Mouse (Mus musculus) C2C12 (cell line): ENCODE data around the gene Olfr389. TPM values are rescaled to one million over a fixed set of nuclear protein-coding genes. Genes with fewer than 3 reads are reported as not detected.

ENCODE experiments used
- H3K27me3 ChIP-seq: one replicate; pipeline ENCODE4 v1.6.1; 2011; ENCODE audit not compliant: control insufficient read depth, insufficient read depth, insufficient read length
- H3K36me3 ChIP-seq: one replicate; pipeline ENCODE4 v1.6.1; 2011; ENCODE audit not compliant: control insufficient read depth, insufficient read depth
- H3K4me3 ChIP-seq: one replicate; pipeline ENCODE4 v1.5.1; 2011; ENCODE audit warnings: mild to moderate bottlenecking, control low read depth; ENCODE audit not compliant: poor library complexity, insufficient read depth, severe bottlenecking
- H3K79me2 ChIP-seq: one replicate; pipeline ENCODE4 v1.6.1; 2011; ENCODE audit not compliant: control insufficient read depth, insufficient read depth
- H3K79me3 ChIP-seq: one replicate; pipeline ENCODE4 v1.6.1; 2011; ENCODE audit warnings: low read depth, control low read depth
- H3ac ChIP-seq: one replicate; pipeline ENCODE3; 2011; ENCODE audit warnings: low read depth; ENCODE audit not compliant: control insufficient read depth, insufficient read length
- CEBPB ChIP-seq: IDR thresholded peaks from one replicate; pipeline ENCODE4 v1.6.1; 2011; ENCODE audit warnings: low read depth, mild to moderate bottlenecking, control low read depth, moderate library complexity
- CTCF ChIP-seq: IDR thresholded peaks from one replicate; pipeline ENCODE4 v1.5.1; 2011; ENCODE audit not compliant: control insufficient read depth, insufficient read depth, insufficient read length
- FOSL1 ChIP-seq: IDR thresholded peaks from one replicate; pipeline ENCODE4 v1.8.0; 2011; ENCODE audit warnings: mild to moderate bottlenecking, low read length; ENCODE audit not compliant: poor library complexity, insufficient read depth, severe bottlenecking
- MAX ChIP-seq: IDR thresholded peaks from one replicate; pipeline ENCODE4 v1.6.1; 2011; ENCODE audit warnings: mild to moderate bottlenecking, control low read depth
- MYOD1 ChIP-seq: IDR thresholded peaks from one replicate; pipeline ENCODE4 v1.6.1; 2011; ENCODE audit warnings: low read depth; ENCODE audit not compliant: control insufficient read depth, insufficient read length
- MYOG ChIP-seq: IDR thresholded peaks from one replicate; pipeline ENCODE4 v1.6.1; 2011; ENCODE audit not compliant: control insufficient read depth, insufficient read length; ENCODE audit errors: extremely low read depth
- USF1 ChIP-seq: IDR thresholded peaks from one replicate; pipeline ENCODE4 v1.6.1; 2011; ENCODE audit warnings: low read depth, mild to moderate bottlenecking, control low read depth, moderate library complexity
- long read RNA-seq, 2 experiments: library from polyadenylated mRNA; unstranded; transcript quantifications; one replicate each; pipeline ENCODE4 v2.0.0; 2019 to 2020
- polyA plus RNA-seq: library from polyadenylated mRNA; unstranded; fragments of >200 nt; fragmentation: generic; extraction: Trizol; gene quantifications from one replicate; pipeline ENCODE4 v1.2.1, GENCODE M21; 2012; ENCODE audit warnings: missing spikeins

Olfr389 gene
- not detected for polyA plus RNA-seq
- long read RNA-seq, experiment 1, result 0 reads
- long read RNA-seq, experiment 2, result 0 reads

GRCm38 (mm10) chr11:73780613-73781012, at the start of gene Olfr389:
Gene Olfr389 (minus strand): TSS chr11:73780713.
- Histone ChIP-seq H3K79me2 (no peaks in the 10 kb centered on the region), H3K36me3 (no peaks in the 10 kb centered on the region), H3K4me3 (no peak within 1 kb of the TSS), H3K27me3 (no peaks in the 10 kb centered on the region), H3K79me3 (no peaks in the 10 kb centered on the region), H3ac (no peak within 1 kb of the TSS)
- TF ChIP-seq USF1 (no peak), MYOD1 (no peak), FOSL1 (no peak), CTCF (no peak), CEBPB (no peak), MAX (no peak), MYOG (no peak)

DNA sequence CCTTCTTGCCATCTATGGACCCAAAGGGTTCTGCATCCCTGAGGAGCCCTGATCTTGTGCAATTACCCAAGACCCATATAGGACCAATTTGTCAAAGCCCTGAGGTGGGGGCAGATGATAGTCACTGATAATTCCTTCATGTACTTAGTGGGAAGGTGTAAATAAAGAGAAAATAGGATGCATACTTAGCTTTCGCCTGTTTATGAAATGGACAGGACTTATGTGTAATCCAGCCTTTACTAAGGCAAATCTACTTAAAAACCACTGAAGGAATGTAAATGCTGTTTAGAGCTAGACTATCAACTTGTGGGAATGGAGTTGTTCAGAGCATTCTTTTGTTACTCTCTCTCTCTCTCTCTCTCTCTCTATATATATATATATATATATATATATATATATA, 36.4 kb upstream of the Olfr389 start, which contains the start of gene Olfr392:
Gene Olfr392 (minus strand): TSS at position 101 of the 400 bp plus-strand sequence.
- Histone ChIP-seq H3K27me3 (no peaks in the 10 kb centered on the region), H3K79me2 (no peaks in the 10 kb centered on the region), H3ac (no peak within 1 kb of the TSS), H3K79me3 (no peaks in the 10 kb centered on the region), H3K36me3 (no peaks in the 10 kb centered on the region), H3K4me3 (no peak within 1 kb of the TSS)
- TF ChIP-seq CEBPB, result no peak
- TF ChIP-seq USF1, result no peak
- TF ChIP-seq FOSL1, result no peak
- TF ChIP-seq MYOG, result no peak
- no peak for TF ChIP-seq MAX
- TF ChIP-seq MYOD1, result no peak
- TF ChIP-seq CTCF, result no peak

DNA sequence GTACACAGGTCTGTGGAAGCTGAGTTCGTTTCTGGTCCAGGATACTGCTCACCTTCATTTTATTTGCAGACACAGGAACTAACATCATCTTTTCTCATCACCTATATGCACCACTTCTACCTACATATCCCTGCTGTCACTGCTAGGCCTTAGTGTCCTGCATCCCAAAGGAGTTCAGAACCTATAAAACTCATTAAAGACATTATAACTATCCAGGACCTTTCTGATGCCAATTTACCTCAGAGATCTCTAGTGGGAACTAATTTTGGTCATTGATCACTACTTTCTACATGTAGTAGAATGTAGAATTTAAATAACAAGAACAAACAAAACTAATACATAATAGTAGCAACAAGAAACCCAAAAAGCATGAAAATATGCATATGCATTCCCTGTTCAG, 22.4 kb upstream of the Olfr389 start, which contains the start of gene Olfr391-ps:
Gene Olfr391-ps (minus strand): TSS at position 101 of the 400 bp plus-strand sequence.
- no peak within 1 kb of the TSS for H3K4me3 ChIP-seq
- no peak for TF ChIP-seq MYOD1
- no peak for TF ChIP-seq USF1
- TF ChIP-seq MYOG, result no peak
- TF ChIP-seq CEBPB, result no peak
- TF ChIP-seq FOSL1, result no peak
- no peak for TF ChIP-seq MAX
- no peak for TF ChIP-seq CTCF
- H3K79me3 ChIP-seq, result no peaks in the 10 kb centered on the region
- H3ac ChIP-seq, result no peak within 1 kb of the TSS
- no peaks in the 10 kb centered on the region for H3K36me3 ChIP-seq
- no peaks in the 10 kb centered on the region for H3K79me2 ChIP-seq
- H3K27me3 ChIP-seq, result no peaks in the 10 kb centered on the region

- H3K27me3 ChIP-seq, result no peaks in the 10 kb centered on the region
- H3ac ChIP-seq, result no peak within 1 kb of the TSS
- no peaks in the 10 kb centered on the region for H3K79me3 ChIP-seq
- H3K4me3 ChIP-seq, result no peak within 1 kb of the TSS
- no peaks in the 10 kb centered on the region for H3K79me2 ChIP-seq
- no peak for TF ChIP-seq USF1
- TF ChIP-seq MYOG, result no peak
- no peak for TF ChIP-seq CTCF
- TF ChIP-seq FOSL1, result no peak
- no peak for TF ChIP-seq MAX
- TF ChIP-seq MYOD1, result no peak
- no peak for TF ChIP-seq CEBPB
- no peaks in the 10 kb centered on the region for H3K36me3 ChIP-seq
These were observed 2.2 kb upstream of the Olfr389 start, which contains the start of gene Olfr390 for GRCm38 (mm10) chr11:73782664-73783063. Gene Olfr390 (plus strand): TSS chr11:73782964.

- Histone ChIP-seq H3K27me3 (no peaks in the 10 kb centered on the region), H3K36me3 (no peaks in the 10 kb centered on the region), H3K4me3 (no peak overlapping the region), H3K79me2 (no peaks in the 10 kb centered on the region), H3K79me3 (no peaks in the 10 kb centered on the region), H3ac (no peak overlapping the region)
- TF ChIP-seq MYOG, result no peak
- TF ChIP-seq USF1, result no peak
- TF ChIP-seq MAX, result no peak
- TF ChIP-seq MYOD1, result no peak
- TF ChIP-seq CEBPB, result no peak
- TF ChIP-seq CTCF, result no peak
- no peak for TF ChIP-seq FOSL1
These were observed 21.4 kb downstream of the Olfr389 start for GRCm38 (mm10) chr11:73759115-73759514.

Other genes starting within 250 kb of the Olfr389 start
- gene Olfr385, start 187.7 kb downstream of the Olfr389 start, polyA plus RNA-seq, result not detected
- gene Olfr384, start 182.1 kb downstream of the Olfr389 start, polyA plus RNA-seq, result not detected
- gene Zfp735, start 91.9 kb downstream of the Olfr389 start, polyA plus RNA-seq, result not detected
- not detected for gene Olfr390, start 2.3 kb upstream of the Olfr389 start, polyA plus RNA-seq
- not detected for gene Olfr391-ps, start 22.3 kb upstream of the Olfr389 start, polyA plus RNA-seq
- gene Olfr392, start 36.3 kb upstream of the Olfr389 start, polyA plus RNA-seq, result not detected
- gene Olfr393, start 70.7 kb upstream of the Olfr389 start, polyA plus RNA-seq, result not detected
- gene Olfr394, start 110.1 kb upstream of the Olfr389 start, polyA plus RNA-seq, result not detected
- gene Olfr395, start 128.6 kb upstream of the Olfr389 start, polyA plus RNA-seq, result not detected
- not detected for gene Olfr23, start 156.0 kb upstream of the Olfr389 start, polyA plus RNA-seq
- gene Olfr397, start 180.1 kb upstream of the Olfr389 start, polyA plus RNA-seq, result not detected
- not detected for gene Olfr398, start 209.7 kb upstream of the Olfr389 start, polyA plus RNA-seq